Mouse (Mus musculus): ENCODE results near the gene Foxn3. TPM values are rescaled to one million over a fixed set of nuclear protein-coding genes. Genes with fewer than 3 reads are reported as not detected.

Foxn3 gene
- polyA plus RNA-seq, 1 experiment, result 5.8 TPM

DNA sequence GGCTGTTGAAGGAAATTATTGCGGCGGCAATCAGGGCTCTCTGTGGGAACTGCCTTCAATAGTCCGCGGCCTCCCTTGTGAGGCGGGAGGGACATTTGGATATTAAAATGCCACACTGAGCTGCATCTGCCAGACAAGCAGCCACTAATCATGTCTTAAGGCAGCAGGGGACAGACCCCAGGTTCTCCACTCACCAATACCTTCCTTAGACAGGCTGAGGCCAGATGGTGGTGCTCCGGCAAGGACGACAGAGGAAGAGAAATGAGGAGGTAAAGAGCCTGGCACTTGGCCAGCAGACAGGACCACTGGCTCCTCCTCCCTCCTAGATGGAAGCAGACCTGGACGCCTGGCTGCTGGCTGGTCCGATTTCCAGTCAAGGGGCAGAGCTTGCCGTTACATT is 409.7 kb downstream of the Foxn3 start:
- Histone ChIP-seq H3K27me3 (ENCODE audit: control insufficient read depth, insufficient read depth, insufficient read length) (peaks cover 5% of the 10 kb centered on the region), H3K4me2 (ENCODE audit: low read depth) (no peak overlapping the region), H3K79me2 (ENCODE audit: control insufficient read depth, insufficient read depth) (no peaks in the 10 kb centered on the region), H3ac (ENCODE audit: control insufficient read depth, insufficient read length) (no peak overlapping the region), H3K4me3 (no peak overlapping the region), H3K36me3 (ENCODE audit: control insufficient read depth, insufficient read depth) (no peaks in the 10 kb centered on the region)
- TF ChIP-seq POLR2A (IDR thresholded peaks at IDR 0.05; ENCODE audit: insufficient read length, low read depth), result no peak
- TF ChIP-seq POLR2AphosphoS2 (IDR thresholded peaks at IDR 0.05; ENCODE audit: insufficient read length, low read depth), result no peak
- TF ChIP-seq MYOD1 (IDR thresholded peaks at IDR 0.05; ENCODE audit: control insufficient read depth in 1 of 3, insufficient read length in 2 of 3, low read depth in 2 of 3), result no peak
- no peak for TF ChIP-seq CEBPB (IDR thresholded peaks at IDR 0.05; ENCODE audit: insufficient read depth, poor library complexity, severe bottlenecking)
- TF ChIP-seq MAX (IDR thresholded peaks at IDR 0.05; ENCODE audit: low read depth), result no peak
- TF ChIP-seq SRF (IDR thresholded peaks at IDR 0.05; ENCODE audit: control insufficient read depth, insufficient read length, low read depth), result no peak
- TF ChIP-seq REST (IDR thresholded peaks at IDR 0.05; ENCODE audit: insufficient read depth, insufficient read length), result no peak
- no peak for TF ChIP-seq E2F4 (IDR thresholded peaks at IDR 0.05; ENCODE audit: insufficient read depth)
- no peak for TF ChIP-seq MYOG (IDR thresholded peaks at IDR 0.05; ENCODE audit: control insufficient read depth in 1 of 3, insufficient read depth in 1 of 3, insufficient read length in 2 of 3, low read depth in 2 of 3)
- TF ChIP-seq USF1 (IDR thresholded peaks at IDR 0.05; ENCODE audit: low read depth), result no peak
- TF ChIP-seq TCF3 (IDR thresholded peaks at IDR 0.05; ENCODE audit: insufficient read length, low read depth), result no peak
- no peak for TF ChIP-seq TCF12 (IDR thresholded peaks at IDR 0.05; ENCODE audit: insufficient read depth, poor library complexity, severe bottlenecking)

DNA sequence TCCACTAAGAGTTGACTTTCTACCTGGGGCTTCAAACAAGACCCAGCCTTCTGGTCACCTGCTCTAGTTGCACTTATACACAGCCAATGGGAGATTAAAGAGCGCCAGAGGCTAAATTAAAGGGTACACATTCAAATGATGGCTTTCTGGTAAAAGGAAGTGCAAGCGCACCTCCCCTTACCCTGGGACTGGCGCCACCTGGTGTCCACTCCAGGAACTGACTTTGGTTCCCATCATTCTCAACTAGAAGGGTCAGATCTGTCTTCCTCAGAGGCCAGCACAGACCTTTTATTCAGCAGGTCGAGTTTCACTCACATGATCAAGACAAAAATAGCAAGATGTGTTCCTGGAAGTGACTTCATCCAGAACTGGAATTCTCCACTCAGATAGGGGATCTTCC is 413.3 kb downstream of the Foxn3 start:
- TF ChIP-seq USF1 (IDR thresholded peaks at IDR 0.05; ENCODE audit: low read depth) (no peak), TCF12 (IDR thresholded peaks at IDR 0.05; ENCODE audit: insufficient read depth, poor library complexity, severe bottlenecking) (no peak), MYOD1 (IDR thresholded peaks at IDR 0.05; ENCODE audit: control insufficient read depth in 1 of 3, insufficient read length in 2 of 3, low read depth in 2 of 3) (no peak), SRF (IDR thresholded peaks at IDR 0.05; ENCODE audit: control insufficient read depth, insufficient read length, low read depth) (no peak), POLR2A (IDR thresholded peaks at IDR 0.05; ENCODE audit: insufficient read length, low read depth) (no peak), POLR2AphosphoS2 (IDR thresholded peaks at IDR 0.05; ENCODE audit: insufficient read length, low read depth) (no peak), REST (IDR thresholded peaks at IDR 0.05; ENCODE audit: insufficient read depth, insufficient read length) (no peak)

DNA sequence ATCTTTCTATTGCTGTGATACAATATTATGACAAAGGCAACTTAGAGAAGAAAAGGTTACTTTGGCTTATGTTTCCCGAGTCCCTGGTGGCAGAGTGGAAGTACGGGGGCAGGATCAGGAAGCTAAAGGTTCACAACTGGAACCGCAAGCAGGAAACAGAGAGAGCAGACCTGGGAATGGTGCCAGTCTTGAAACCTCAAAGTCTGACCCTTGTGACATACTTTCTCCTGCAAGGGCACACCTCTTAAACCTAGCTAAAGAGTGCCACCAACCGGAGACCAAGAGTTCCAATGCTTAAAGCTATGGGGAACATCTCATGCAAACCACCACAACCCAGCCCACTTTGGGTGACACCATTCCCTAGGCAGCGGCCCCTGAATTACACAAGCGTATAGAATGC is 414.2 kb downstream of the Foxn3 start:
- H3ac ChIP-seq (ENCODE audit: control insufficient read depth, insufficient read length), result no peak overlapping the region
- no peaks in the 10 kb centered on the region for H3K79me2 ChIP-seq (ENCODE audit: control insufficient read depth, insufficient read depth)
- no peak overlapping the region for H3K4me3 ChIP-seq
- no peaks in the 10 kb centered on the region for H3K36me3 ChIP-seq (ENCODE audit: control insufficient read depth, insufficient read depth)
- TF ChIP-seq SRF (IDR thresholded peaks at IDR 0.05; ENCODE audit: control insufficient read depth, insufficient read length, low read depth), result no peak
- TF ChIP-seq USF1 (IDR thresholded peaks at IDR 0.05; ENCODE audit: low read depth), result no peak
- no peak for TF ChIP-seq E2F4 (IDR thresholded peaks at IDR 0.05; ENCODE audit: insufficient read depth)
- no peak for TF ChIP-seq POLR2AphosphoS2 (IDR thresholded peaks at IDR 0.05; ENCODE audit: insufficient read length, low read depth)
- TF ChIP-seq REST (IDR thresholded peaks at IDR 0.05; ENCODE audit: insufficient read depth, insufficient read length), result no peak
- no peak for TF ChIP-seq TCF12 (IDR thresholded peaks at IDR 0.05; ENCODE audit: insufficient read depth, poor library complexity, severe bottlenecking)
- TF ChIP-seq MYOG (IDR thresholded peaks at IDR 0.05; ENCODE audit: control insufficient read depth in 1 of 3, insufficient read depth in 1 of 3, insufficient read length in 2 of 3, low read depth in 2 of 3), result no peak
- no peak for TF ChIP-seq TCF3 (IDR thresholded peaks at IDR 0.05; ENCODE audit: insufficient read length, low read depth)
- peaks cover 5% of the 10 kb centered on the region for H3K27me3 ChIP-seq (ENCODE audit: control insufficient read depth, insufficient read depth, insufficient read length)
- H3K4me2 ChIP-seq (ENCODE audit: low read depth), result no peak overlapping the region

More for the DNA sequence above, 413.3 kb downstream of the Foxn3 start:
- Histone ChIP-seq H3K4me3 (no peak overlapping the region), H3K27me3 (ENCODE audit: control insufficient read depth, insufficient read depth, insufficient read length) (peaks cover 5% of the 10 kb centered on the region), H3ac (ENCODE audit: control insufficient read depth, insufficient read length) (no peak overlapping the region), H3K4me2 (ENCODE audit: low read depth) (no peak overlapping the region), H3K36me3 (ENCODE audit: control insufficient read depth, insufficient read depth) (no peaks in the 10 kb centered on the region), H3K79me2 (ENCODE audit: control insufficient read depth, insufficient read depth) (no peaks in the 10 kb centered on the region)

Measured in myocyte (in vitro differentiated cells).